Mouse (Mus musculus) thymus, adult 2 months (tissue): ENCODE measurements around the gene Adipoq.

Experiments
- CTCF ChIP-seq: fragments of 200-500 bp; IDR thresholded peaks from 2 replicates; pipeline ENCODE4 v1.5.1; 2012; ENCODE audit warnings: mild to moderate bottlenecking, control low read depth, low read length, moderate library complexity, borderline replicate concordance; ENCODE audit not compliant: control insufficient read depth, poor library complexity, insufficient read depth; ENCODE audit errors: extremely low read depth
- POLR2A ChIP-seq: fragments of 200-500 bp; IDR thresholded peaks from 2 replicates; pipeline ENCODE4 v1.6.1; 2012; ENCODE audit warnings: mild to moderate bottlenecking, low read length, control low read depth, moderate library complexity; ENCODE audit not compliant: control insufficient read depth, poor library complexity, insufficient read depth; ENCODE audit errors: extremely low read depth

- TF ChIP-seq CTCF, result no peak
- no peak for TF ChIP-seq POLR2A
Measured at GRCm38 (mm10) chr16:23100099-23100575, 46.2 kb upstream of the Adipoq start.
